Mouse (Mus musculus) small intestine, adult 2 months (tissue): ENCODE results near the gene Samt3. TPM values are rescaled to one million over a fixed set of nuclear protein-coding genes. Genes with fewer than 3 reads are reported as not detected.

ENCODE experiments used
- H3K27ac ChIP-seq: fragments of 200-500 bp; 2 replicates; pipeline ENCODE4 v1.5.1; 2012; ENCODE audit warnings: low read depth, low read length, control low read depth, inconsistent platforms; ENCODE audit not compliant: insufficient read depth
- H3K27me3 ChIP-seq: fragments of 200-500 bp; 2 replicates; pipeline ENCODE4 v1.6.1; 2012; ENCODE audit warnings: mild to moderate bottlenecking, moderate library complexity, low read length, inconsistent platforms; ENCODE audit not compliant: control insufficient read depth, insufficient read depth
- H3K36me3 ChIP-seq: fragments of 200-500 bp; 2 replicates; pipeline ENCODE4 v1.6.1; 2012; ENCODE audit warnings: mild to moderate bottlenecking, low read length, control low read depth, inconsistent platforms; ENCODE audit not compliant: control insufficient read depth, insufficient read depth
- H3K4me1 ChIP-seq: fragments of 200-500 bp; 2 replicates; pipeline ENCODE4 v1.6.1; 2012; ENCODE audit warnings: low read length, inconsistent platforms, mixed read lengths; ENCODE audit not compliant: control insufficient read depth, insufficient read depth, insufficient read length
- H3K4me3 ChIP-seq: fragments of 200-500 bp; 2 replicates; pipeline ENCODE4 v1.5.1; 2012; ENCODE audit warnings: low read depth, mild to moderate bottlenecking, control low read depth, inconsistent platforms, low read length, moderate library complexity
- CTCF ChIP-seq: fragments of 200-500 bp; IDR thresholded peaks from 2 replicates; pipeline ENCODE4 v1.5.1; 2012; ENCODE audit warnings: low read depth, mild to moderate bottlenecking, control low read depth, inconsistent platforms, low read length, moderate library complexity, mixed read lengths; ENCODE audit not compliant: insufficient replicate concordance, insufficient read length; ENCODE audit errors: extremely low read depth
- POLR2A ChIP-seq: fragments of 200-500 bp; IDR thresholded peaks from 2 replicates; pipeline ENCODE4 v1.6.1; 2012; ENCODE audit warnings: low read depth, mild to moderate bottlenecking, control low read depth, inconsistent platforms, low read length, moderate library complexity
- WGBS: fragments of 180-500 bp; shearing (Covaris S2); methylation state at CpG from one replicate; pipeline ENCODE4 v1.1.7; 2018; 5-methylcytosine and 5-hydroxymethylcytosine counted together
- polyA plus RNA-seq: library from polyadenylated mRNA; depleted of rRNA; stranded (reverse); fragments of >200 nt; gene quantifications from 2 replicates; pipeline ENCODE4 v1.2.3, GENCODE M21; 2012; rRNA removed

Samt3 gene
- polyA plus RNA-seq = not detected in 2 replicates

DNA sequence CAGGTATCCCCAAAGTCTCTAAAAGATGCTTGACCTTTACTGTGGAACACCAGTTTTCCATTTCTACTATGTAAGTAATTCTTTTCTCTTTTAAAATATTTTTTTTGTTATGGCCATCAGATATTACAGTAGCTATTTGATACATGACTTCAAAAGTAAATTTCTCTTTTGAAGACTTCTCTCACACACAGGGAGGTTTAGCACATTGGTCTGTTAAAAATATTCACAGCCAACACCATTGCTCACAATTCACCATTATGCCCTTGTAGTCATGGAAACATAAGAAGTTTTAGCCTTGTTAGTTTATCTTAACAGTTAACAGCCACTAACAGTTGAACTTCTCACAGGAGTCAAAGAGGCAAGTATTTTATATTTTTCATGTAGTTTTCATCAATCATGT lies at the start of gene Samt3:
Samt3 (plus strand) TSS at position 301 of the 400 bp plus-strand sequence.
- H3K36me3 ChIP-seq = no peaks in the 10 kb centered on the region
- H3K27ac ChIP-seq = no peak within 1 kb of the TSS
- no peak for TF ChIP-seq CTCF
- TF ChIP-seq POLR2A = no peak
- H3K4me3 ChIP-seq = no peak within 1 kb of the TSS
- no peaks in the 10 kb centered on the region for H3K4me1 ChIP-seq
- no peaks in the 10 kb centered on the region for H3K27me3 ChIP-seq

DNA sequence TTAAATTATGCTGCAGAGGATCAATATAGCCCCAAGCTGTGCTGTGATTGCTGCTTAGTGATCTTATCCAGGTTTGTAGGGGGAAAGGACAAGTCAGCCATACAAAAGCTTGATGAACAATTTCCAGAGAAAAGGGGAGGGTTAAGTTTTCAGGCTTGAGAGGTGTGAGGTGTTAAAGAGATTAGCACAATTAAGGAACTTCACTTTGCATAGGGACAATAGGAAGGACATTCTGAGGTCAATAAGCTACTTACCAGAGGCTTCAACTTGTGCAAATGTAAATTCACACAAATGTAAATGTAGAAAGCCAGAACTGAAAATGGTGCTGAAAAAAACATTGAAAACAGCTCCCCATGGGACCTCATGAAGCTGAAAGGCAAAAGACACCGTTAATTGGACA lies 27.4 kb upstream of the Samt3 start:
- no peaks in the 10 kb centered on the region for H3K27me3 ChIP-seq
- no peaks in the 10 kb centered on the region for H3K4me1 ChIP-seq
- no peak for TF ChIP-seq CTCF
- no peak for TF ChIP-seq POLR2A
- H3K36me3 ChIP-seq = no peaks in the 10 kb centered on the region
- no peak overlapping the region for H3K27ac ChIP-seq
- H3K4me3 ChIP-seq = no peak overlapping the region
- 32% methylated on average over 1 of the region's 1 CpGs for WGBS

DNA sequence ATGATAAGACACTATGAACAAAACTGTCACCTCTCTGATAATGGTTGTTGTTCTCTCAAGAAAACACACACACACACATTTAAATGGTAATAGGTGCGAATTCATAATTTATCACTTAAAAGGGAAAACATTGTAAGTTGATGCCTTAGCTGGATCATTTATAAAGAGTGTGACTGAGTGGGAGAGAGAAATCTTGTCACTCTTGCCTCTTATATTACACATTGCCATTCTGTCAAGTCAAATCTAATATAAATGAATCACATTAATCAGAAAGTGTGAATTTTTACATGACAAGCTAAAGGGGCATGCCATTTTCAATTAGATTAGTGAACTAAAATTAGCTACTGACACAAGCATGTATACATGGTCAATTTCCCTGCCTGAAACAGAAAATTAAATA lies 44.7 kb downstream of the Samt3 start:
- no peaks in the 10 kb centered on the region for H3K36me3 ChIP-seq
- H3K4me1 ChIP-seq = no peaks in the 10 kb centered on the region
- no peak overlapping the region for H3K27ac ChIP-seq
- no peak overlapping the region for H3K4me3 ChIP-seq
- no peak for TF ChIP-seq CTCF
- TF ChIP-seq POLR2A = no peak
- 93% methylated on average over 1 of the region's 1 CpGs for WGBS
- no peaks in the 10 kb centered on the region for H3K27me3 ChIP-seq

Other genes starting within 250 kb of the Samt3 start
- not detected in 2 replicates for gene 5430427O19Rik, start 173.8 kb upstream of the Samt3 start, polyA plus RNA-seq
- gene Nr0b1, start 147.6 kb downstream of the Samt3 start, polyA plus RNA-seq = 0.06 TPM in 1 of 2 replicates, not detected in the other